Mouse (Mus musculus) stomach, embryonic 14.5 days (tissue): ENCODE results near the gene Elobl. TPM values are rescaled to one million over a fixed set of nuclear protein-coding genes. Genes with fewer than 3 reads are reported as not detected.
A peak's percentile ranks its signal among the peaks of the same experiment; 100 is the strongest.

Experiments used
- ATAC-seq: fragments of 200-750 bp; cut with Nextera tagmentation; 2 replicates; pipeline ENCODE4 v1.8.0; 2017; ENCODE audit warnings: low read depth, moderate TSS enrichment; ENCODE audit not compliant: insufficient number of reproducible peaks, insufficient read depth, low FRiP score
- H3K27ac ChIP-seq: fragments of 300-500 bp; sonication (generic); 2 replicates; pipeline ENCODE4 v1.5.1; 2014; ENCODE audit warnings: mild to moderate bottlenecking, low read length, moderate library complexity, mixed read lengths
- H3K27me3 ChIP-seq: fragments of 300-500 bp; sonication (generic); 2 replicates; pipeline ENCODE4 v1.6.1; 2014; ENCODE audit warnings: low read length, control low read depth, mixed read lengths; ENCODE audit not compliant: control insufficient read depth, insufficient read depth
- H3K36me3 ChIP-seq: fragments of 300-500 bp; sonication (generic); 2 replicates; pipeline ENCODE4 v1.6.1; 2014; ENCODE audit warnings: mild to moderate bottlenecking, control low read depth, low read length, moderate library complexity, mixed read lengths; ENCODE audit not compliant: control insufficient read depth, insufficient read depth
- H3K4me1 ChIP-seq: fragments of 300-500 bp; sonication (generic); 2 replicates; pipeline ENCODE4 v1.6.1; 2014; ENCODE audit warnings: low read length, control low read depth, mixed read lengths; ENCODE audit not compliant: control insufficient read depth, insufficient read depth
- H3K4me2 ChIP-seq: fragments of 300-500 bp; sonication (generic); replicated peaks from 2 replicates; pipeline ENCODE4 v1.6.1; 2014; ENCODE audit warnings: low read depth, low read length, control low read depth
- H3K4me3 ChIP-seq: fragments of 300-500 bp; sonication (generic); 2 replicates; pipeline ENCODE4 v1.5.1; 2014; ENCODE audit warnings: low read depth, low read length, control low read depth
- H3K9ac ChIP-seq: fragments of 300-500 bp; sonication (generic); replicated peaks from 2 replicates; pipeline ENCODE4 v1.6.1; 2014; ENCODE audit warnings: low read depth, mild to moderate bottlenecking, control low read depth, low read length, moderate library complexity, mixed read lengths
- H3K9me3 ChIP-seq: fragments of 300-500 bp; sonication (generic); 2 replicates; pipeline ENCODE4 v1.6.1; 2016; ENCODE audit warnings: low read depth, low read length, control low read depth; ENCODE audit not compliant: control insufficient read depth
- WGBS: fragments of 180-500 bp; shearing (Covaris S2); extraction: QIAGEN DNeasy Blood & Tissue Kit; methylation state at CpG from one replicate; pipeline ENCODE4 v1.1.7; 2014; 5-methylcytosine and 5-hydroxymethylcytosine counted together
- polyA plus RNA-seq: library from polyadenylated mRNA; unstranded; fragments of >200 nt; fragmentation: Nextera tagmentation; extraction: Ambion mirVana; gene quantifications from 2 replicates; pipeline ENCODE4 v1.2.1, GENCODE M21; 2014

Elobl gene
- polyA plus RNA-seq, 1 experiment from 2014 or later = not detected

DNA sequence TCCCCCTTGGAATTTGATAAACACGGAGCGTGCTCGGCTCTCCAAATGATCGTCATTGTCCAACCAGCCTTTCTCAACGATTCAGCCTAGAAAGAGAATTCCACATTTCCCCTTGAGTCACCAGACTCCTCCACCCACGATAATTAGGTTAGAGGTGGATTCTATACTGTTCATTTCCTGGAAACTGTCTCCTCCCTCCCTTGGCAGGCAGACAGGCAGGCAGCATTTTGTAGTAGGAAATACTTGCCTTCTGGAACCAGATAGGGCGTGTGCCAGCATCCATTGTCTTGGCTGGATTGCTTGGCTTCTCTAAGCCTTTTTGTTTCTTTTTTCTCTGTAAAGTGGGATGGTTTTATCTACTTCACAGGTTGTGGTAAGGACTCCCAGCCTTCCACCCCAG lies 29.7 kb upstream of the Elobl start:
- H3K27ac ChIP-seq = no peak overlapping the region
- H3K9me3 ChIP-seq = no peaks in the 10 kb centered on the region
- H3K4me1 ChIP-seq = no peaks in the 10 kb centered on the region
- ATAC-seq = no peak
- no peak overlapping the region for H3K4me2 ChIP-seq
- H3K9ac ChIP-seq = no peak overlapping the region
- no peak overlapping the region for H3K4me3 ChIP-seq
- WGBS = 56% methylated on average over 7 of the region's 7 CpGs
- H3K36me3 ChIP-seq = no peaks in the 10 kb centered on the region
- no peaks in the 10 kb centered on the region for H3K27me3 ChIP-seq

DNA sequence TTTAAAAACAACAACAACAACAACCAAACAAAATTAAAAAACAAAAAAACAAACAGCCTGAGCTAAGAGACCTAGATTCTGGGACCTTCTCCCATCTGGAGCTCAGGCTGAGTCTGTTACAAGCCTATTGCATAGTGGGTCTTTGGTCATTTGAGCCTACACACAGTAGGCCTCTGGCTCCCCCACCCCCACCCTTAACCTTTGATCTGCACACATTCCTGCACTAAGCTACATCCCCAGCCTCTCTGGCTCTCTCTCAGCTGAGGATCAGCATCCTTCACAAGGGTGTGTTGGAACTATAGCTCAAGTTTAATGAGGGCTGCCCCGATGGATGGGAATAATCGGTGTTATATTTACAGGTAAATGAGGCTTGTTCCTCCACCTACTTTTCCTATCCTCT lies 28.9 kb upstream of the Elobl start:
- WGBS = 89% methylated on average over 2 of the region's 2 CpGs

DNA sequence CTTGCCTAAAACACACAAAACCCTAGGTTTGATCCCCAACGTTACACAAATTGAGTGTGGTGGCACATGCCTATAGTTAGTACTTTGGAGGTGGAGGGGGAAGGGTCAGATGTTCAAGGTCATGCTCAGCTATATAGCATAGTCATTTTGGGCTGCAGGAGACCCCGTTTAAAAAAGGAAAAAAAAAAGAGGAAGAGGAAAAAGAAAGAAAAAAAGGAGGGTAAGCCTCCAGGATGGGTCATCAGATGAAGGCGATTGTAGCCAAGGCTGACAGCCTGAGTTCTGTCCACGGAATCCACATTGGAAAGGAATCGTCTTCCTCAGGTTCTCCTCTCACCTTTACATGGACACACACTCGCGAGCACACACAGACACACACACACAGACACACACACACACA lies 27.8 kb upstream of the Elobl start:
- no peaks in the 10 kb centered on the region for H3K4me1 ChIP-seq
- no peak overlapping the region for H3K27ac ChIP-seq
- H3K36me3 ChIP-seq = peaks cover 8% of the 10 kb centered on the region; the same call in 1 of the 2 replicates
- no peak overlapping the region for H3K4me2 ChIP-seq
- H3K27me3 ChIP-seq = no peaks in the 10 kb centered on the region
- ATAC-seq = no peak
- no peaks in the 10 kb centered on the region for H3K9me3 ChIP-seq
- WGBS = 84% methylated on average over 7 of the region's 7 CpGs
- no peak overlapping the region for H3K4me3 ChIP-seq
- H3K9ac ChIP-seq = no peak overlapping the region

More for the DNA sequence above, 28.9 kb upstream of the Elobl start:
- peaks cover 6% of the 10 kb centered on the region; the same call in 1 of the 2 replicates for H3K36me3 ChIP-seq
- no peak overlapping the region for H3K4me2 ChIP-seq
- H3K27ac ChIP-seq = no peak overlapping the region
- no peak overlapping the region for H3K4me3 ChIP-seq
- ATAC-seq = no peak
- H3K4me1 ChIP-seq = no peaks in the 10 kb centered on the region
- H3K9ac ChIP-seq = no peak overlapping the region
- H3K27me3 ChIP-seq = no peaks in the 10 kb centered on the region
- H3K9me3 ChIP-seq = no peaks in the 10 kb centered on the region

DNA sequence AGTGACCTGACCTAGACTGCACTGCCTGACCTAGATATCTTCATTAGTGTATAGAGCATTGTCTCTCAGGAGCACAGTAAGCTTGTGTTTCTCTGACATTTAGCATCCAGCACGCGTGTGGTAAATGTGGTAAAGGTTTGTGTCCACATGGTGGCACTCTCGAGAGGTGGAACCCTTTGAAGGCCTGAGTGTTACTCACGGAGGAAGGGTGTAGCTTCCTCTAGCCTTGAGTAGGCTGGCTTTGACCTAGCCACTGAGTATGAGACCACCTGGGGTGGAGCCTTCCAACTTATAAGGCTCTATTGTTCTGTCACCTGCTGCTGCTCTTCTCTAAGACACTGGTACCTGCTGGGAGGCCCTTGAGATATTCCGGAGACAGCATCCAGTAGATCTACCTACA lies 26.9 kb upstream of the Elobl start:
- Histone ChIP-seq H3K4me1 (no peaks in the 10 kb centered on the region), H3K9me3 (no peaks in the 10 kb centered on the region), H3K4me3 (no peak overlapping the region), H3K27ac (no peak overlapping the region), H3K9ac (no peak overlapping the region), H3K4me2 (no peak overlapping the region), H3K36me3 (peaks cover 8% of the 10 kb centered on the region; the same call in 1 of the 2 replicates), H3K27me3 (no peaks in the 10 kb centered on the region)
- WGBS = 18% methylated on average over 5 of the region's 5 CpGs
- peak; percentile 58; the same call in 1 of the 2 replicates for ATAC-seq

DNA sequence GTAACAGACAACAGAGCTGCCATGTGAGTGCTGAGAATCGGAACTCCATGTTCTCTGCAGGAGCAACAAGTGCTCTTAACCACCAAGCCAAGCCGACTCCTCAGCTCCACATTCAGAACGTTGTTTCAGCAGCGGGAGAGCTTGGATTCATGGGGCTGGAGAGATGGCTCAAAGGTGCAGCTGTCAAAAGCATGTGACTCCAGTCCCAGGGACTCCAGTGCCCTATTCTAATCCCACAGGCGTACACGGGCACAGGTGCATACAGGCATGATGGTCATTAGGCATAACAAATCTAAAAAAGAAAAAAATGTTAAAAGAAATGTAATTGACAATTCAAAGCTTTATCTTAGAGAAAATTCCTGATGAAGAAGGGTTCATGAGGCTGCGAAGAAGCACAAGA lies 26.5 kb upstream of the Elobl start:
- Histone ChIP-seq H3K36me3 (peaks cover 8% of the 10 kb centered on the region; the same call in 1 of the 2 replicates), H3K4me3 (no peak overlapping the region), H3K4me2 (no peak overlapping the region), H3K4me1 (no peaks in the 10 kb centered on the region), H3K27me3 (no peaks in the 10 kb centered on the region), H3K27ac (no peak overlapping the region), H3K9me3 (no peaks in the 10 kb centered on the region), H3K9ac (no peak overlapping the region)
- ATAC-seq = no peak
- 50% methylated on average over 7 of the region's 7 CpGs for WGBS

DNA sequence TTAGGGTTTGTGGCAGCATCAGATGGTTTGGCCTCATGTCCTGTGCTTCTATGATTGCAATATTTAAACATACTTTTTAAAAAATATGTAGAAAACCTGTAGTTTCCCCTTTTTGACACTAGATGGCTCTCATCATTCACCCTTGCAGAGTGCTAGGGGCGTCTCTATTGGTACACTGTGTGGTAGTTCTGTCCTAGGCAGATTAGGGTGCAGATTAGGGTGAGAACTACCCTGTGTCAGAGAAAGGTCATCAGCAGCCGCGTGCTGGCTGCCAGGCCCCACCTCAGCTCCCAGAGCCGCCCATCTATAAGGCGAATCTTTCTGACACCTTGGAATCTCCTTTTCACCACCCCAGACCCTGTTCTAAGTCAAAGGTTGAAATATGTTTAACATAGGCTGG lies 22.8 kb upstream of the Elobl start:
- H3K4me2 ChIP-seq = no peak overlapping the region
- H3K4me1 ChIP-seq = no peaks in the 10 kb centered on the region
- H3K27ac ChIP-seq = no peak overlapping the region
- H3K27me3 ChIP-seq = no peaks in the 10 kb centered on the region
- H3K36me3 ChIP-seq = peaks cover 28% of the 10 kb centered on the region
- no peaks in the 10 kb centered on the region for H3K9me3 ChIP-seq
- 63% methylated on average over 5 of the region's 5 CpGs for WGBS
- H3K9ac ChIP-seq = no peak overlapping the region
- no peak overlapping the region for H3K4me3 ChIP-seq
- peak; percentile 42; the same call in 1 of the 2 replicates for ATAC-seq

DNA sequence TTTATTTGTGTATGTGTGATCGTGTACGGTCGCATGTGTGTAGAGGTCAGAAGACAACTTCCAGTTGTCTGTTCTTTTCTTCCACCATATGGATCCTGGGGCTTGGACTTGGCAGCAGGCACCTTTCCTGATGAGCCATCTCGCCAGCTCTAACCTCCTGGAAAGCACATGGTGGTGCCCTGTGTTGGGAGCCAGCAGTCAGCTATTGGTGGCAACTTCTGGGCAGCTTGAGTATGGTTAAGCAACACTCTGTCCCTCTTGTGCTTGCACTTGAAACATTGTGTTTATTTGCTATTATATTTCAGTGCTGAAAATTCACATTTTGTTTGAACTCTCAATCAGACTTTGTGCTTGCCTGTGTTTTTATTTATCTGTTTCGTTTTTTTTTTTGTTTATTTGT lies 22.2 kb upstream of the Elobl start:
- Histone ChIP-seq H3K4me1 (no peaks in the 10 kb centered on the region), H3K36me3 (peaks cover 34% of the 10 kb centered on the region), H3K9me3 (no peaks in the 10 kb centered on the region), H3K27me3 (no peaks in the 10 kb centered on the region), H3K4me2 (no peak overlapping the region), H3K9ac (no peak overlapping the region), H3K27ac (no peak overlapping the region), H3K4me3 (no peak overlapping the region)
- ATAC-seq = no peak
- WGBS = 79% methylated on average over 5 of the region's 5 CpGs

DNA sequence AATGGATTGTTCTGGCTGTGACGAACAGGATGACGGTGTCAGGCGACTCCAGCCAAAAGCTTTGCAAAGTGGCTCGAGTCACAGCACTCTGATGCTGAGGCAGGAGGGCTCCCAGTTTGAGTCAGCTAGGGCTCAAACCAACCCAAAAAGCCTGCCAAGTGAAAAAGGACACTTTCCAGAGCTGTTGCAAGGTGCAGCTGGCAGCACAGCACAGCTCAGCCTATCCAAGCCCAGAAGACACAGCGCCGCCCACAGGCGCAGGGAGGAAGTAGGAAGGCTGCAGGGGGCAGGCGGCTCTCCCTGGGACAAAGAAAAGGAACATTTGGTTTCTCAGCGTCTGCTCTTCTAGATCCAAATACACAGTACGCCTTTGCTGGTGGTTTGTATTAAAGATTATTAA lies 19.9 kb upstream of the Elobl start:
- H3K27me3 ChIP-seq = no peaks in the 10 kb centered on the region
- 83% methylated on average over 10 of the region's 10 CpGs for WGBS
- no peak overlapping the region for H3K27ac ChIP-seq
- no peaks in the 10 kb centered on the region for H3K9me3 ChIP-seq
- H3K4me1 ChIP-seq = no peaks in the 10 kb centered on the region
- ATAC-seq = no peak
- peaks cover 40% of the 10 kb centered on the region for H3K36me3 ChIP-seq
- no peak overlapping the region for H3K9ac ChIP-seq
- H3K4me2 ChIP-seq = no peak overlapping the region
- no peak overlapping the region for H3K4me3 ChIP-seq

DNA sequence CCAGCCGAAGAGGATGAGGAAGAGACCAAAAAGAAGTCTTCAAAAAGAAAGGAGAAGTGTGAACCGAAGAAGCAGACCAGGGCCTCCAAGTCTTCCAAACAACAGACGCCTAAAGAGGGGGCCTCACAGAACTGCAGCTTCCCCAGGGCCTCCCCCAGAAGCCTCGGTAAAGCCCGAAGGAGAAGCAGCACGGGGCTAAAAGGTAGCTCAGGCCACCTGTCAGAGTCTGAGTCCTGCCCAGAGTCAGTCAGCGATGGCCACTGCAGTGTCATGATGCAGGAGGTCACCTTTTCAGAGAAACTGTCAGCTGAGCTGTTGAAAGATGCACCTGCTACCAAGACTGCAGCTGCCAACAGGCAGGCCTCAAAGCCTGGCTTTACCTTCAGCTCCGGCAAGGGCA lies 14.6 kb upstream of the Elobl start:
- no peak for ATAC-seq
- H3K27me3 ChIP-seq = no peaks in the 10 kb centered on the region
- H3K27ac ChIP-seq = no peak overlapping the region
- H3K9ac ChIP-seq = no peak overlapping the region
- no peaks in the 10 kb centered on the region for H3K4me1 ChIP-seq
- H3K4me2 ChIP-seq = no peak overlapping the region
- peaks cover 28% of the 10 kb centered on the region for H3K36me3 ChIP-seq
- 85% methylated on average over 8 of the region's 8 CpGs for WGBS
- H3K4me3 ChIP-seq = no peak overlapping the region
- no peaks in the 10 kb centered on the region for H3K9me3 ChIP-seq
